Mouse (Mus musculus): ENCODE measurements around the gene Olfr1412. TPM values are rescaled to one million over a fixed set of nuclear protein-coding genes. Genes with fewer than 3 reads are reported as not detected.

The Olfr1412 gene
- polyA plus RNA-seq (2017; shearing (Covaris generic)), result not detected

DNA sequence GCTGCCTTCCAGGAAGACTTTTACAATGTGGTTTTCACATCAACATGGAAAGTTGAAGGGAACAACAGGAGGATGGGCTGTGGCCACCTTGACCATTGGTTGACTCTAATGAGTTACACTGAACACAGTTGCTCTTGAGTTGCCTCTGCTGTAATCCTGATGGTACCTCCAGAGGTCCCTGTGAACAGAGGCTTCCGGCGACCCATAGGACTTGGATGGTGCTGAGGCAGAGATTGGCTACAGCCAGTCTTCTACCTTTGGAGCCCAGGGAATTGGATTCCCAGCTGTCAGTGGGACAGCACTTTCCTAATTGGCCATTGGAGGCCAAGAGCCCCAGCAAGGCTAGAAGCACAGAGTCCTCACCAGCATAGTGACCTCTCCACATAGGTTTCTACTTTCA lies at the start of gene Olfr1412:
TSS of gene Olfr1412 (plus strand) at position 301 of the 400 bp plus-strand sequence.

DNA sequence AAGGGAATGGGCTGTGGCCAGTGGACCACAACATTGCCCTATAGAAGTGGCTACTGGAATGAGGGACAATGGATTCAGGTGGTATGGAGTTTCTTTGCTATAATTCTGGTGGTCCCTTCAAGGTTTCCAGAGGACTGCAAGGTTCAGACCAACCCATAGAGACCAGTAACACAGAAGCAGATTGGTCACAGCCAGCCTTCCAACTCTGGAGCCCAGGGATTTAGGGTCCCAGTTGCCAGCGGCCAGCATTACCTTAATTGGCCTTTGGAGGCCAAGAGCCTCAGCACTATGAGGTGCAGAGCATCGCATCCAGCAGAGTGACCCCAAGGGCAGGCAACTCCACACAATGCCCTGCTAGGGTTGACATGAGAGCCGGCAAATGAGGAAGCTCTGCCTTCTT lies 14.6 kb upstream of the Olfr1412 start, which contains the start of gene Olfr1413:
TSS of gene Olfr1413 (plus strand) at position 301 of the 400 bp plus-strand sequence.

DNA sequence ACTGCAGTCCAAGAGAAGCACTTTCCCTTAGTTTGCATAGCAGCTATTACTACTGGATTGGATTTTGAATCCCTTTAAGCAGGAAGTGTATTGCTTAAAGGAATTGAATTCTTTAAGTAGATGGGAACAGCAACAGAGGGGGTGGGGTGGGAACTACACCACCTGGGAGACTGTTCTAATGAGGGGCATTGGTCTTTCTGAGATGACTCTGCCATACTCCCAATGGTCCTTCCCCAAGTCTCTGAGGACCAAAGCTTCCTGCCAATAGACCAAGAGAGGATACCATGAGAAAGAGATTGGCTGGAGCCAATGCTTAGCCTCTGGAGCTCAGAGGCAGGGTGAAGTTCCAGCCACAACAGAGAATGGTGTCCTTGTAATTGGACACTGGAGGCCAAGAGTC lies 8.5 kb downstream of the Olfr1412 start, which contains the start of gene Olfr1411:
TSS of gene Olfr1411 (plus strand) at position 301 of the 400 bp plus-strand sequence.

GRCm38 (mm10) chr1:92605482-92605881 lies 19.9 kb downstream of the Olfr1412 start, which contains the start of gene Olfr1410:
Olfr1410 (plus strand) TSS chr1:92605782.

GRCm38 (mm10) chr1:92617488-92617887 lies 31.9 kb downstream of the Olfr1412 start, which contains the start of gene Olfr12:
Olfr12 (plus strand) TSS chr1:92617788.

Other genes starting within 250 kb of the Olfr1412 start
- gene Ndufa10, start 111.9 kb upstream of the Olfr1412 start, polyA plus RNA-seq (2017; shearing (Covaris generic)), result 100 to 1,000 TPM; 201 to 223 TPM
- gene Olfr1416, start 100.7 kb upstream of the Olfr1412 start, polyA plus RNA-seq (2017; shearing (Covaris generic)), result under 1 TPM in 1 of 2 experiments, not detected in 1; 0.12 TPM
- gene Olfr1415, start 89.7 kb upstream of the Olfr1412 start, polyA plus RNA-seq (2017; shearing (Covaris generic)), result not detected
- gene Olfr1414, start 67.1 kb upstream of the Olfr1412 start, polyA plus RNA-seq (2017; shearing (Covaris generic)), result under 1 TPM in 1 of 2 experiments, not detected in 1; 0.12 TPM
- gene Olfr1413, start 14.5 kb upstream of the Olfr1412 start, polyA plus RNA-seq (2017; shearing (Covaris generic)), result not detected
- not detected for gene Olfr1411, start 8.6 kb downstream of the Olfr1412 start, polyA plus RNA-seq (2017; shearing (Covaris generic))
- not detected for gene Olfr1410, start 20.0 kb downstream of the Olfr1412 start, polyA plus RNA-seq (2017; shearing (Covaris generic))
- 1 to 10 TPM in 1 of 2 experiments, not detected in 1; 3.3 TPM for gene Olfr12, start 32.0 kb downstream of the Olfr1412 start, polyA plus RNA-seq (2017; shearing (Covaris generic))
- 100 to 1,000 TPM; 195 to 201 TPM for gene Cops9, start 56.2 kb downstream of the Olfr1412 start, polyA plus RNA-seq (2017; shearing (Covaris generic))
- 1 to 10 TPM in 1 of 2 experiments, under 1 TPM in 1; 0.20 to 1.2 TPM for gene Otos, start 63.1 kb downstream of the Olfr1412 start, polyA plus RNA-seq (2017; shearing (Covaris generic))
- gene Gpc1, start 245.9 kb downstream of the Olfr1412 start, polyA plus RNA-seq (2017; shearing (Covaris generic)), result 1 to 10 TPM; 6.2 to 9.7 TPM